Mouse (Mus musculus): ENCODE data around the gene Scn5a. TPM values are rescaled to one million over a fixed set of nuclear protein-coding genes. Genes with fewer than 3 reads are reported as not detected.

Scn5a gene
- total and polyA plus RNA-seq, 3 experiments = 0.03 TPM; not detected in 2

- no peak for DNase-seq (ENCODE audit: low read depth, low spot score)
- Histone ChIP-seq H3K36me3 (ENCODE audit: control insufficient read depth in 1 of 2, insufficient read depth in 2 of 2, low read length in 2 of 2) (no peaks in the 10 kb centered on the region), H3K27ac (ENCODE audit: control insufficient read depth, low read depth, low read length) (no peak overlapping the region), H3K79me2 (ENCODE audit: control insufficient read depth, insufficient read depth, low read length, poor library complexity) (no peaks in the 10 kb centered on the region), H3K4me1 (ENCODE audit: control insufficient read depth in 1 of 2, insufficient read depth in 2 of 2, low read length in 2 of 2) (no peaks in the 10 kb centered on the region), H3K9ac (ENCODE audit: control insufficient read depth, low read depth, low read length, poor library complexity, severe bottlenecking) (no peak overlapping the region), H3K9me3 (replicated peaks; ENCODE audit: insufficient read depth, low read length) (no peaks in the 10 kb centered on the region), H3K4me3 (ENCODE audit: control insufficient read depth in 1 of 2, insufficient read depth in 1 of 2, low read depth in 2 of 2, low read length in 2 of 2) (no peak overlapping the region), H3K27me3 (ENCODE audit: control insufficient read depth in 1 of 2, insufficient read depth in 2 of 2, low read length in 2 of 2) (no peaks in the 10 kb centered on the region)
- TF ChIP-seq MYB (IDR thresholded peaks at IDR 0.05; ENCODE audit: low read depth, low read length) (no peak), CHD2 (IDR thresholded peaks at IDR 0.05; ENCODE audit: low read length) (no peak), JUND (IDR thresholded peaks at IDR 0.05; ENCODE audit: low read depth, low read length) (no peak), MXI1 (IDR thresholded peaks at IDR 0.05; ENCODE audit: low read depth, low read length) (no peak), KAT2A (conservative IDR thresholded peaks at IDR 0.05; ENCODE audit: low read depth, low read length) (no peak), RAD21 (IDR thresholded peaks at IDR 0.05; ENCODE audit: low read depth, low read length) (no peak), POLR2AphosphoS2 (IDR thresholded peaks at IDR 0.05; ENCODE audit: low read length) (no peak), GABPA (IDR thresholded peaks at IDR 0.05; ENCODE audit: low read depth, low read length) (no peak), EP300 (IDR thresholded peaks at IDR 0.05; ENCODE audit: low read depth in 1 of 2, low read length in 2 of 2) (no peak), POLR2A (IDR thresholded peaks at IDR 0.05; ENCODE audit: control insufficient read depth in 1 of 2, insufficient read depth in 1 of 2, low read depth in 1 of 2, low read length in 2 of 2, poor library complexity in 1 of 2) (no peak), CHD1 (IDR thresholded peaks at IDR 0.05; ENCODE audit: low read depth, low read length) (no peak), HCFC1 (IDR thresholded peaks at IDR 0.05; ENCODE audit: low read depth, low read length) (no peak), ZMIZ1 (IDR thresholded peaks at IDR 0.05; ENCODE audit: low read depth, low read length) (no peak), USF1 (IDR thresholded peaks at IDR 0.05; ENCODE audit: low read depth, low read length) (no peak), MAX (IDR thresholded peaks at IDR 0.05; ENCODE audit: low read length) (no peak), TBP (IDR thresholded peaks at IDR 0.05; ENCODE audit: low read depth, low read length) (no peak), SIN3A (IDR thresholded peaks at IDR 0.05; ENCODE audit: low read length) (no peak), MEF2A (IDR thresholded peaks at IDR 0.05; ENCODE audit: extremely low read depth, insufficient replicate concordance, low read depth, low read length, poor library complexity, severe bottlenecking) (no peak), MAZ (IDR thresholded peaks at IDR 0.05; ENCODE audit: low read depth, low read length) (no peak)
Observed at GRCm38 (mm10) chr9:119469691-119470353, 109.0 kb downstream of the Scn5a start.

GRCm38 (mm10) chr9:119465595-119465994 is 113.2 kb downstream of the Scn5a start:
- Histone ChIP-seq H3K36me3 (ENCODE audit: control insufficient read depth in 1 of 2, insufficient read depth in 2 of 2, low read length in 2 of 2) (peaks cover 0 to 2% of the 10 kb centered on the region in 2 experiments; a peak in 2 of 4 replicates), H3K9me3 (replicated peaks; ENCODE audit: insufficient read depth, low read length) (no peaks in the 10 kb centered on the region), H3K4me3 (ENCODE audit: control insufficient read depth in 1 of 2, insufficient read depth in 1 of 2, low read depth in 2 of 2, low read length in 2 of 2) (no peak overlapping the region), H3K9ac (ENCODE audit: control insufficient read depth, low read depth, low read length, poor library complexity, severe bottlenecking) (no peak overlapping the region), H3K27me3 (ENCODE audit: control insufficient read depth in 1 of 2, insufficient read depth in 2 of 2, low read length in 2 of 2) (no peaks in the 10 kb centered on the region), H3K79me2 (ENCODE audit: control insufficient read depth, insufficient read depth, low read length, poor library complexity) (no peaks in the 10 kb centered on the region), H3K27ac (ENCODE audit: control insufficient read depth, low read depth, low read length) (no peak overlapping the region), H3K4me1 (ENCODE audit: control insufficient read depth in 1 of 2, insufficient read depth in 2 of 2, low read length in 2 of 2) (no peaks in the 10 kb centered on the region)
- TF ChIP-seq NRF1 (IDR thresholded peaks at IDR 0.05; ENCODE audit: insufficient read depth, low read depth, low read length, poor library complexity, severe bottlenecking) = no peak
- peak; percentile 14; the same call in 1 of the 2 replicates for TF ChIP-seq SMC3 (IDR thresholded peaks at IDR 0.05; ENCODE audit: low read depth, low read length)
- TF ChIP-seq POLR2AphosphoS5 (IDR thresholded peaks at IDR 0.05; ENCODE audit: borderline replicate concordance, low read depth, low read length) = no peak
- no peak for TF ChIP-seq JUND (IDR thresholded peaks at IDR 0.05; ENCODE audit: low read depth, low read length)
- peak; percentile 27 for TF ChIP-seq RAD21 (IDR thresholded peaks at IDR 0.05; ENCODE audit: low read depth, low read length)
- peak in 2 of 3 experiments; percentile 22 to 35; a peak in 2 of 6 replicates for TF ChIP-seq CTCF (IDR thresholded peaks at IDR 0.05 in 2 of 3, conservative IDR thresholded peaks at IDR 0.05 in 1 of 3; ENCODE audit: control insufficient read depth in 1 of 3, insufficient read depth in 1 of 3, low read depth in 2 of 3, low read length in 3 of 3, poor library complexity in 1 of 3, severe bottlenecking in 1 of 3)
- TF ChIP-seq MYC (IDR thresholded peaks at IDR 0.05; ENCODE audit: low read depth, low read length) = no peak
- no peak for TF ChIP-seq E2F4 (IDR thresholded peaks at IDR 0.05; ENCODE audit: borderline replicate concordance, low read depth, low read length)
- no peak for TF ChIP-seq NELFE (IDR thresholded peaks at IDR 0.05; ENCODE audit: low read depth, low read length)
- TF ChIP-seq ZKSCAN1 (IDR thresholded peaks at IDR 0.05; ENCODE audit: low read depth, low read length) = no peak
- no peak for TF ChIP-seq TAL1 (IDR thresholded peaks at IDR 0.05; ENCODE audit: low read length)
- TF ChIP-seq POLR2A (IDR thresholded peaks at IDR 0.05; ENCODE audit: control insufficient read depth in 1 of 2, insufficient read depth in 1 of 2, low read depth in 1 of 2, low read length in 2 of 2, poor library complexity in 1 of 2) = no peak
- TF ChIP-seq CHD2 (IDR thresholded peaks at IDR 0.05; ENCODE audit: low read length) = no peak
- no peak for TF ChIP-seq TCF12 (IDR thresholded peaks at IDR 0.05; ENCODE audit: low read depth, low read length)
- DNase-seq (ENCODE audit: low read depth, low spot score) = peak; percentile 17
